Mouse (Mus musculus): Measurements from ENCODE around the gene Pfkm. TPM values are rescaled to one million over a fixed set of nuclear protein-coding genes. Genes with fewer than 3 reads are reported as not detected.

The Pfkm gene
- polyA plus RNA-seq, 1 experiment from 2014 or later = 65.0 TPM

- ATAC-seq (no peak), DNase-seq (ENCODE audit: low spot score) (no peak)
- no peaks in the 10 kb centered on the region for H3K27me3 ChIP-seq (replicated peaks; ENCODE audit: control insufficient read depth, insufficient read depth, low read length)
- no peaks in the 10 kb centered on the region for H3K4me1 ChIP-seq (ENCODE audit: control insufficient read depth, insufficient read depth, low read length)
- 83% methylated on average over 3 of the region's 3 CpGs for WGBS
- no peak overlapping the region for H3K4me3 ChIP-seq (ENCODE audit: low read depth, low read length)
- no peak overlapping the region for H3K4me2 ChIP-seq (ENCODE audit: low read length)
- H3K9me3 ChIP-seq (replicated peaks; ENCODE audit: control insufficient read depth, low read length) = no peaks in the 10 kb centered on the region
- H3K9ac ChIP-seq (ENCODE audit: low read length) = no peak overlapping the region
- no peaks in the 10 kb centered on the region for H3K36me3 ChIP-seq (ENCODE audit: control insufficient read depth, insufficient read depth, low read length)
- no peak overlapping the region for H3K27ac ChIP-seq (ENCODE audit: low read depth, low read length)
These were observed 62.2 kb downstream of the Pfkm start for GRCm38 (mm10) chr15:98154631-98155030.

- ATAC-seq (no peak), DNase-seq (ENCODE audit: low spot score) (no peak)
- no peak overlapping the region for H3K4me3 ChIP-seq (ENCODE audit: low read depth, low read length)
- no peaks in the 10 kb centered on the region for H3K36me3 ChIP-seq (ENCODE audit: control insufficient read depth, insufficient read depth, low read length)
- H3K27me3 ChIP-seq (replicated peaks; ENCODE audit: control insufficient read depth, insufficient read depth, low read length) = no peaks in the 10 kb centered on the region
- H3K4me1 ChIP-seq (ENCODE audit: control insufficient read depth, insufficient read depth, low read length) = no peaks in the 10 kb centered on the region
- H3K4me2 ChIP-seq (ENCODE audit: low read length) = no peak overlapping the region
- no peak overlapping the region for H3K27ac ChIP-seq (ENCODE audit: low read depth, low read length)
- no peak overlapping the region for H3K9ac ChIP-seq (ENCODE audit: low read length)
- whole genome bisulfite sequencing = 91% methylated on average over 5 of the region's 5 CpGs
- H3K9me3 ChIP-seq (replicated peaks; ENCODE audit: control insufficient read depth, low read length) = no peaks in the 10 kb centered on the region
These were observed 62.9 kb downstream of the Pfkm start for GRCm38 (mm10) chr15:98155272-98155671.

- ATAC-seq = no peak
These were observed 63.6 kb downstream of the Pfkm start for GRCm38 (mm10) chr15:98155944-98156343.

GRCm38 (mm10) chr15:98157253-98157652 is 64.9 kb downstream of the Pfkm start:
- H3K36me3 ChIP-seq (ENCODE audit: control insufficient read depth, insufficient read depth, low read length) = no peaks in the 10 kb centered on the region
- H3K27ac ChIP-seq (ENCODE audit: low read depth, low read length) = no peak overlapping the region
- H3K4me2 ChIP-seq (ENCODE audit: low read length) = no peak overlapping the region
- DNase-seq (ENCODE audit: low spot score) = no peak
- H3K4me3 ChIP-seq (ENCODE audit: low read depth, low read length) = no peak overlapping the region
- 65% methylated on average over 1 of the region's 1 CpGs for WGBS
- no peaks in the 10 kb centered on the region for H3K4me1 ChIP-seq (ENCODE audit: control insufficient read depth, insufficient read depth, low read length)
- no peak for ATAC-seq
- H3K9ac ChIP-seq (ENCODE audit: low read length) = no peak overlapping the region
- no peaks in the 10 kb centered on the region for H3K9me3 ChIP-seq (replicated peaks; ENCODE audit: control insufficient read depth, low read length)
- no peaks in the 10 kb centered on the region for H3K27me3 ChIP-seq (replicated peaks; ENCODE audit: control insufficient read depth, insufficient read depth, low read length)

More at GRCm38 (mm10) chr15:98155944-98156343, 63.6 kb downstream of the Pfkm start:
- DNase-seq (ENCODE audit: low spot score) = no peak
- Histone ChIP-seq H3K9me3 (replicated peaks; ENCODE audit: control insufficient read depth, low read length) (no peaks in the 10 kb centered on the region), H3K9ac (ENCODE audit: low read length) (no peak overlapping the region), H3K27ac (ENCODE audit: low read depth, low read length) (no peak overlapping the region), H3K36me3 (ENCODE audit: control insufficient read depth, insufficient read depth, low read length) (no peaks in the 10 kb centered on the region), H3K27me3 (replicated peaks; ENCODE audit: control insufficient read depth, insufficient read depth, low read length) (no peaks in the 10 kb centered on the region), H3K4me2 (ENCODE audit: low read length) (no peak overlapping the region), H3K4me1 (ENCODE audit: control insufficient read depth, insufficient read depth, low read length) (no peaks in the 10 kb centered on the region), H3K4me3 (ENCODE audit: low read depth, low read length) (no peak overlapping the region)
- WGBS = 82% methylated on average over 4 of the region's 4 CpGs

- no peak overlapping the region for H3K4me2 ChIP-seq (ENCODE audit: low read length)
- no peak overlapping the region for H3K9ac ChIP-seq (ENCODE audit: low read length)
- no peaks in the 10 kb centered on the region for H3K27me3 ChIP-seq (replicated peaks; ENCODE audit: control insufficient read depth, insufficient read depth, low read length)
- WGBS = 57% methylated on average over 19 of the region's 19 CpGs
- H3K36me3 ChIP-seq (ENCODE audit: control insufficient read depth, insufficient read depth, low read length) = no peaks in the 10 kb centered on the region
- H3K4me1 ChIP-seq (ENCODE audit: control insufficient read depth, insufficient read depth, low read length) = no peaks in the 10 kb centered on the region
- no peak overlapping the region for H3K27ac ChIP-seq (ENCODE audit: low read depth, low read length)
- no peak for DNase-seq (ENCODE audit: low spot score)
- ATAC-seq = no peak
- H3K4me3 ChIP-seq (ENCODE audit: low read depth, low read length) = no peak overlapping the region
- no peaks in the 10 kb centered on the region for H3K9me3 ChIP-seq (replicated peaks; ENCODE audit: control insufficient read depth, low read length)
These were observed 68.8 kb downstream of the Pfkm start for GRCm38 (mm10) chr15:98161026-98161805.

- 82% methylated on average over 4 of the region's 4 CpGs for WGBS
- Histone ChIP-seq H3K9me3 (replicated peaks; ENCODE audit: control insufficient read depth, low read length) (no peaks in the 10 kb centered on the region), H3K27me3 (replicated peaks; ENCODE audit: control insufficient read depth, insufficient read depth, low read length) (no peaks in the 10 kb centered on the region), H3K9ac (ENCODE audit: low read length) (no peak overlapping the region), H3K27ac (ENCODE audit: low read depth, low read length) (no peak overlapping the region), H3K4me3 (ENCODE audit: low read depth, low read length) (no peak overlapping the region), H3K4me1 (ENCODE audit: control insufficient read depth, insufficient read depth, low read length) (no peaks in the 10 kb centered on the region), H3K36me3 (ENCODE audit: control insufficient read depth, insufficient read depth, low read length) (no peaks in the 10 kb centered on the region), H3K4me2 (ENCODE audit: low read length) (no peak overlapping the region)
- DNase-seq (ENCODE audit: low spot score) (no peak), ATAC-seq (no peak)
These were observed 70.2 kb downstream of the Pfkm start for GRCm38 (mm10) chr15:98162561-98162960.

- no peak within 1 kb of the TSS for H3K27ac ChIP-seq (ENCODE audit: low read depth, low read length)
- no peak within 1 kb of the TSS for H3K4me3 ChIP-seq (ENCODE audit: low read depth, low read length)
- 86% methylated on average over 5 of the region's 5 CpGs for WGBS
- H3K4me2 ChIP-seq (ENCODE audit: low read length) = peak within 1 kb of the TSS; percentile 78
- DNase-seq (ENCODE audit: low spot score) (no peak), ATAC-seq (no peak)
- peaks cover 12% of the 10 kb centered on the region; the same call in 1 of the 2 replicates for H3K27me3 ChIP-seq (replicated peaks; ENCODE audit: control insufficient read depth, insufficient read depth, low read length)
- H3K9me3 ChIP-seq (replicated peaks; ENCODE audit: control insufficient read depth, low read length) = no peaks in the 10 kb centered on the region
- peak within 1 kb of the TSS; percentile 69; the same call in 1 of the 2 replicates for H3K9ac ChIP-seq (ENCODE audit: low read length)
- H3K36me3 ChIP-seq (ENCODE audit: control insufficient read depth, insufficient read depth, low read length) = no peaks in the 10 kb centered on the region
- peaks cover 2% of the 10 kb centered on the region; the same call in 1 of the 2 replicates for H3K4me1 ChIP-seq (ENCODE audit: control insufficient read depth, insufficient read depth, low read length)
These were observed 73.1 kb downstream of the Pfkm start, which contains the start of gene Asb8 for GRCm38 (mm10) chr15:98165525-98165924. TSS of gene Asb8 (minus strand) at chr15:98165625.

GRCm38 (mm10) chr15:98166963-98167644 is 74.7 kb downstream of the Pfkm start, which contains the start of gene Ccdc184:
TSS of gene Ccdc184 (plus strand) at chr15:98167158.
- Histone ChIP-seq H3K9me3 (replicated peaks; ENCODE audit: control insufficient read depth, low read length) (no peaks in the 10 kb centered on the region), H3K27ac (ENCODE audit: low read depth, low read length) (peak within 1 kb of the TSS; percentile 97), H3K4me1 (ENCODE audit: control insufficient read depth, insufficient read depth, low read length) (peaks cover 4% of the 10 kb centered on the region; the same call in 1 of the 2 replicates), H3K36me3 (ENCODE audit: control insufficient read depth, insufficient read depth, low read length) (no peaks in the 10 kb centered on the region), H3K4me2 (ENCODE audit: low read length) (peak within 1 kb of the TSS; percentile 78), H3K9ac (ENCODE audit: low read length) (peak within 1 kb of the TSS; percentile 69), H3K4me3 (ENCODE audit: low read depth, low read length) (peak within 1 kb of the TSS; percentile 56), H3K27me3 (replicated peaks; ENCODE audit: control insufficient read depth, insufficient read depth, low read length) (peaks cover 12% of the 10 kb centered on the region; the same call in 1 of the 2 replicates)
- peak; percentile 75 for ATAC-seq
- WGBS = under 1% methylated on average over 14 of the region's 18 CpGs
- peak; percentile 56 for DNase-seq (ENCODE audit: low spot score)
